Mouse (Mus musculus): Measurements from ENCODE around the gene Eps8. TPM values are rescaled to one million over a fixed set of nuclear protein-coding genes. Genes with fewer than 3 reads are reported as not detected.

Gene Eps8
- 17.8 and 22.2 TPM in 2 replicates for polyA plus RNA-seq (2015; fragmentation: Nextera tagmentation; extraction: Ambion mirVana)

- WGBS = 72% methylated on average over 2 of the region's 2 CpGs
- peaks cover 14% of the 10 kb centered on the region for H3K9me3 ChIP-seq
- no peaks in the 10 kb centered on the region for H3K36me3 ChIP-seq
- H3K9ac ChIP-seq = no peak within 1 kb of the TSS
- H3K4me2 ChIP-seq = no peak within 1 kb of the TSS
- no peaks in the 10 kb centered on the region for H3K27me3 ChIP-seq (replicated peaks)
- no peak for ATAC-seq (ENCODE audit: extremely low read depth, insufficient number of reproducible peaks, low FRiP score, low TSS enrichment)
- H3K27ac ChIP-seq (replicated peaks) = no peak within 1 kb of the TSS
- H3K4me3 ChIP-seq = no peak within 1 kb of the TSS
- no peaks in the 10 kb centered on the region for H3K4me1 ChIP-seq
Measured at GRCm38 (mm10) chr6:137654776-137655175, at the start of gene Eps8. Gene Eps8 (minus strand): TSS chr6:137654876.

DNA sequence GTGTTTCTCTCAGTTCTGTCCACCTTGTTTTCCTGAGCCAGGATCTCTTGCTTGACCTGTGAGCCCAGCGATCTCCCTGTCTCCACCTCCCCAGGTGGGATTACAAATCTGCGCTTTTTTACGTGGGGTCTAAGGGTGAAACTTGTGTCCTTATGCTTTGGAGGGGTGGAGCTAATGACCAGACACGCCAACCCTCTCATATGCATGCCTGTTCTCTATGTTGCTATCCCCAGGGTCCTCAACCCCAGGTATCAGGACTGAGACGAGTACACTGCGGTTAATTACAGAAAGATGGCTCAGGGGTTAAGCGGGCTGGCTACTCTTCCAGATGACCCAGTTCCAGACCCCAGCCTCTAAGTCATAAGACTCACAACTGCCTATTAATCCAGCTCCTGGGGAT lies 48.8 kb upstream of the Eps8 start:
- H3K9me3 ChIP-seq = no peaks in the 10 kb centered on the region
- WGBS = 84% methylated on average over 7 of the region's 7 CpGs
- H3K4me2 ChIP-seq = no peak overlapping the region
- ATAC-seq (ENCODE audit: extremely low read depth, insufficient number of reproducible peaks, low FRiP score, low TSS enrichment) = no peak
- H3K4me1 ChIP-seq = peaks cover 27% of the 10 kb centered on the region
- H3K27me3 ChIP-seq (replicated peaks) = no peaks in the 10 kb centered on the region
- no peaks in the 10 kb centered on the region for H3K36me3 ChIP-seq
- H3K4me3 ChIP-seq = no peak overlapping the region
- H3K27ac ChIP-seq (replicated peaks) = peak overlapping the region; percentile 80
- no peak overlapping the region for H3K9ac ChIP-seq

DNA sequence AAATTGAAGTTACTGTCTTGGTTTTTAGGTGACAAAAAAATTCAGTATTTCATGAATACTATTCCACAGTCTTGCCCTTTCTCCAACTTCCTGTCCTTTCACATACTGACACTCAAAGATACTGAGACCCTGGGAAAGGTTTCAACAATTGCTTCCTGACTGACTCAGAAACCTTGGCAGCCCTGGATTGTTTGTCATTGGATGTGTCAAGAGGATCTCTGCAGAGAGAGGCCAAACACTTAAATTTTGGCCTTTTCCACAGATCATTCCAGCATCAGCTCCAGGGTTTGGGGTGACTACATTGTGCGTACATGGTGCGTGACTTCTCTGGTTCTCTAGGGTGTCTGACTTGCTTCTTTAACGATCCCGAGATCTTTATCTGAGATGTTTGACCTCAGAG lies 48.2 kb upstream of the Eps8 start:
- 56% methylated on average over 4 of the region's 4 CpGs for WGBS
- Histone ChIP-seq H3K4me3 (no peak overlapping the region), H3K9ac (no peak overlapping the region), H3K4me2 (no peak overlapping the region), H3K27me3 (replicated peaks) (no peaks in the 10 kb centered on the region), H3K4me1 (peaks cover 27% of the 10 kb centered on the region), H3K9me3 (no peaks in the 10 kb centered on the region), H3K27ac (replicated peaks) (peak overlapping the region; percentile 80), H3K36me3 (no peaks in the 10 kb centered on the region)
- no peak for ATAC-seq (ENCODE audit: extremely low read depth, insufficient number of reproducible peaks, low FRiP score, low TSS enrichment)

- peaks cover 27% of the 10 kb centered on the region for H3K4me1 ChIP-seq
- WGBS = 79% methylated on average over 3 of the region's 3 CpGs
- no peak overlapping the region for H3K9ac ChIP-seq
- H3K9me3 ChIP-seq = 0 out of 2 replicates have a peak, but pooled peaks cover 4% of the 10 kb centered on the region
- H3K36me3 ChIP-seq = no peaks in the 10 kb centered on the region
- H3K27me3 ChIP-seq (replicated peaks) = no peaks in the 10 kb centered on the region
- H3K4me2 ChIP-seq = no peak overlapping the region
- no peak overlapping the region for H3K4me3 ChIP-seq
- peak overlapping the region; percentile 70 for H3K27ac ChIP-seq (replicated peaks)
- ATAC-seq (ENCODE audit: extremely low read depth, insufficient number of reproducible peaks, low FRiP score, low TSS enrichment) = no peak
Measured at GRCm38 (mm10) chr6:137702186-137702585, 47.5 kb upstream of the Eps8 start.

DNA sequence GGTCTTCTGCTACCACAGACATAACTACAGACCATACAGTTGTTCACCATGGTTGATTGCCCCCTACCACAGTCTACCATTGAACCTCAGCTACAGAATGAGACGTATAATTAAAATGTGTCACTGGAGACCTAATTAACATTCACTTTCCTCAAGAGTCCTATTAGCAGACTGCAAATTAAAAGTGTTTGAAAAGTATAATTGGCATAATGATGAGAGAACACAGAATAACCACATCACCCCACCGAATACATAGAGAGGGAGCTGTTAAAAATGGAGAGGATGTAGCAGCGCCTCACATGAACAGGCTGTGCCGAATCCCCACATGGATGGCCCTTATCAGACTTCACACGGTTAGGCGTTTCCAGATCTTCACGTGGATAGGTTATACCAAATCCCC lies 44.8 kb upstream of the Eps8 start:
- H3K27me3 ChIP-seq (replicated peaks) = no peaks in the 10 kb centered on the region
- 76% methylated on average over 7 of the region's 7 CpGs for WGBS
- H3K9me3 ChIP-seq = 0 out of 2 replicates have a peak, but pooled peaks cover 4% of the 10 kb centered on the region
- no peak overlapping the region for H3K4me2 ChIP-seq
- H3K4me3 ChIP-seq = no peak overlapping the region
- no peak overlapping the region for H3K9ac ChIP-seq
- no peak overlapping the region for H3K27ac ChIP-seq (replicated peaks)
- no peaks in the 10 kb centered on the region for H3K36me3 ChIP-seq
- peaks cover 29% of the 10 kb centered on the region for H3K4me1 ChIP-seq
- ATAC-seq (ENCODE audit: extremely low read depth, insufficient number of reproducible peaks, low FRiP score, low TSS enrichment) = no peak

GRCm38 (mm10) chr6:137696445-137697204 lies 41.9 kb upstream of the Eps8 start:
- no peak for ATAC-seq (ENCODE audit: extremely low read depth, insufficient number of reproducible peaks, low FRiP score, low TSS enrichment)
- Histone ChIP-seq H3K4me1 (peaks cover 13% of the 10 kb centered on the region), H3K9ac (no peak overlapping the region), H3K4me3 (no peak overlapping the region), H3K27me3 (replicated peaks) (no peaks in the 10 kb centered on the region), H3K4me2 (no peak overlapping the region), H3K27ac (replicated peaks) (peak overlapping the region; percentile 51), H3K9me3 (0 out of 2 replicates have a peak, but pooled peaks cover 4% of the 10 kb centered on the region), H3K36me3 (no peaks in the 10 kb centered on the region)
- 51% methylated on average over 8 of the region's 8 CpGs for WGBS

- Histone ChIP-seq H3K27me3 (replicated peaks) (no peaks in the 10 kb centered on the region), H3K4me1 (peaks cover 21% of the 10 kb centered on the region), H3K9me3 (0 out of 2 replicates have a peak, but pooled peaks cover 4% of the 10 kb centered on the region), H3K36me3 (no peaks in the 10 kb centered on the region), H3K27ac (replicated peaks) (no peak overlapping the region), H3K4me3 (no peak overlapping the region), H3K9ac (no peak overlapping the region), H3K4me2 (no peak overlapping the region)
- no peak for ATAC-seq (ENCODE audit: extremely low read depth, insufficient number of reproducible peaks, low FRiP score, low TSS enrichment)
- WGBS = 87% methylated on average over 8 of the region's 8 CpGs
Measured at GRCm38 (mm10) chr6:137695046-137695445, 40.4 kb upstream of the Eps8 start.

- H3K4me3 ChIP-seq = no peak overlapping the region
- no peak for ATAC-seq (ENCODE audit: extremely low read depth, insufficient number of reproducible peaks, low FRiP score, low TSS enrichment)
- 0 out of 2 replicates have a peak, but pooled peaks cover 4% of the 10 kb centered on the region for H3K9me3 ChIP-seq
- H3K9ac ChIP-seq = no peak overlapping the region
- WGBS = 64% methylated on average over 2 of the region's 2 CpGs
- H3K4me2 ChIP-seq = no peak overlapping the region
- H3K4me1 ChIP-seq = peaks cover 21% of the 10 kb centered on the region
- H3K27me3 ChIP-seq (replicated peaks) = no peaks in the 10 kb centered on the region
- no peak overlapping the region for H3K27ac ChIP-seq (replicated peaks)
- H3K36me3 ChIP-seq = no peaks in the 10 kb centered on the region
Measured at GRCm38 (mm10) chr6:137694310-137694709, 39.6 kb upstream of the Eps8 start.

GRCm38 (mm10) chr6:137690550-137691119 lies 36.0 kb upstream of the Eps8 start:
- Histone ChIP-seq H3K27ac (replicated peaks) (peak overlapping the region; percentile 45), H3K4me3 (no peak overlapping the region), H3K27me3 (replicated peaks) (no peaks in the 10 kb centered on the region), H3K4me1 (peaks cover 12% of the 10 kb centered on the region), H3K9ac (no peak overlapping the region), H3K9me3 (no peaks in the 10 kb centered on the region), H3K36me3 (no peaks in the 10 kb centered on the region), H3K4me2 (no peak overlapping the region)
- 61% methylated on average over 2 of the region's 2 CpGs for WGBS
- ATAC-seq (ENCODE audit: extremely low read depth, insufficient number of reproducible peaks, low FRiP score, low TSS enrichment) = no peak

GRCm38 (mm10) chr6:137688506-137689105 lies 33.9 kb upstream of the Eps8 start:
- no peak overlapping the region for H3K27ac ChIP-seq (replicated peaks)
- no peaks in the 10 kb centered on the region for H3K9me3 ChIP-seq
- H3K4me1 ChIP-seq = peaks cover 11% of the 10 kb centered on the region
- H3K4me2 ChIP-seq = no peak overlapping the region
- no peaks in the 10 kb centered on the region for H3K27me3 ChIP-seq (replicated peaks)
- WGBS = 73% methylated on average over 11 of the region's 11 CpGs
- H3K4me3 ChIP-seq = no peak overlapping the region
- H3K9ac ChIP-seq = no peak overlapping the region
- no peak for ATAC-seq (ENCODE audit: extremely low read depth, insufficient number of reproducible peaks, low FRiP score, low TSS enrichment)
- no peaks in the 10 kb centered on the region for H3K36me3 ChIP-seq

DNA sequence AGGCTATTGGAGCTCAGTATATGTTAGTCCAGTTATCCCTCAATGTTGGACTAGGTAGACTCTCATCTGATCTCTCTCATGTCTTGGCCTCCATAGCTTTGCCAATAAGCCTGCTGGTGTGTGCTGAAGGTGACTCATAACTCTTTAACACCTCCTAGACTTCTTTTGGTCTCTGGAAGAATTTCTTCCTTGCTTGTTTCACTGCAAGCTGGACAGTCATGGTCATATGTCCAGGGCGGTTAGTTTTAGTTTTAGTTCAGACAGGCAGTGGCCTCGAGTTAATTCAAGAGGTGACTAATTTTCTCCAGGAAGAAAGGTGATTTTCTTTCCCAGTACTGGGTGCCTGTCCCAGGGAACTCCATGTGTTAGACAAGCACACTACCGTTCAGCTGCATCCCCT lies 33.4 kb upstream of the Eps8 start:
- no peak for ATAC-seq (ENCODE audit: extremely low read depth, insufficient number of reproducible peaks, low FRiP score, low TSS enrichment)
- Histone ChIP-seq H3K36me3 (no peaks in the 10 kb centered on the region), H3K4me3 (no peak overlapping the region), H3K27me3 (replicated peaks) (no peaks in the 10 kb centered on the region), H3K4me2 (no peak overlapping the region), H3K4me1 (peaks cover 8% of the 10 kb centered on the region), H3K27ac (replicated peaks) (no peak overlapping the region), H3K9me3 (no peaks in the 10 kb centered on the region), H3K9ac (no peak overlapping the region)
- WGBS = 77% methylated on average over 3 of the region's 3 CpGs

All from heart, embryonic 13.5 days (tissue).